Mouse (Mus musculus) bone marrow macrophage, adult 2 months (primary cell): ENCODE data around the gene Nod1.

Source experiments
- CTCF ChIP-seq: IDR thresholded peaks from 2 replicates; pipeline ENCODE4 v1.5.1; 2012; ENCODE audit warnings: low read depth, mild to moderate bottlenecking, low read length, moderate library complexity
- POLR2A ChIP-seq: IDR thresholded peaks from 2 replicates; pipeline ENCODE4 v1.6.1; 2012; ENCODE audit warnings: mild to moderate bottlenecking, low read depth, low read length, borderline replicate concordance

DNA sequence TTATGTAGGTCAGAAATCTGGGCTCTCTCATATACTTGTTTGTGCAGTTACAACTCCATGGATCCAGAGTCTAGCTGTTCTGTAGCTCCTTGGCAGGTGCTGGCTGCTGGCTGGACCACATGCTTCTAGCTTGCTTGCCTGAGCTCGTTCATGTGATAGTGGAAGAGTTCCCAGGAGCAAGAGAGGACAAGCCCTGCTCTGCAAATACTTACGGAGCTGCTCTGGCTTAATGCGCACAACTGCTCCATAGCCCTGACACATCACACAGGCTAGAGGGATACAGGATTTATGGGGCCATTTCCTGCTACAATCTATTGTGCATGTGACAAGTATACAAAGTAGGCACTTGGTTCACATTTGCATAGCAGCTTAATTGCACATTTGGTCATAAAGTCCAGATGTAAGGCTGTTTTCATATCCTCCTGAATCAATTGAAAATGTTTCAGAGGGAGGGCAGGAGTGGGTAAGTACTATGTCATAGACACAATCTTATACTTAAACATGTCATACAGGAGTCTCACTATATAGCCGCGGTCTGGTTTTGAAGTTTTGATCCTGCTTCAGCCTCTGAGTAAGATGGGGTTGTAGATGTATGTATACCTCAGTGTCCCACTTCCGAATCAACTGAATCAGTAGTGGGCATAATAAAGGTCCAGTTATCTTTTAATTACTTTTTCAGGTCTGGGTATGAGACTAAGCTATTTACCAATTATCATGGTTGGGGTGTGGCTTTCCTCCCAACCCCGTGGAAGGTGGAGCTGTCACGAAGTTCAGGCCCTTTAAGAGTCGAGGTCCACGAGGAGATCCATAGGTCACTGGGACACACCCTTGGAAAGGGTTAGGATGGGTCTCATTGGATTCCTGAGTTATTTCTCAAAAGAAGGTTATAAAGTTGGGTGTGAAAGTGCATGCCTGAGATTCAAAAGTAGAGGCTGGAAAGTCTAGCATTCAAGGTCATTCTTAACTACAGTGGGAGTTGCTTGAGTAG, 66.1 kb downstream of the Nod1 start:
- TF ChIP-seq CTCF (no peak), POLR2A (no peak)
